Mouse (Mus musculus): ENCODE data around the gene Pou2f1.
"Not testable (repeated sequence)": the region's sequence is repeated elsewhere in the genome, so short reads cannot be mapped to it uniquely, and the experiment has no call there.

The Pou2f1 gene

GRCm38 (mm10) chr1:166003181-166004022 lies 924 bp upstream of the Pou2f1 start:
- peak; percentile 85 to 90 for DNase-seq (ENCODE audit: low spot score in 2 of 2)

GRCm38 (mm10) chr1:166001904-166002489 lies 481 bp downstream of the Pou2f1 start:
- DNase-seq (ENCODE audit: low spot score in 2 of 2): peak in 1 of 2 experiments; percentile 33

DNA sequence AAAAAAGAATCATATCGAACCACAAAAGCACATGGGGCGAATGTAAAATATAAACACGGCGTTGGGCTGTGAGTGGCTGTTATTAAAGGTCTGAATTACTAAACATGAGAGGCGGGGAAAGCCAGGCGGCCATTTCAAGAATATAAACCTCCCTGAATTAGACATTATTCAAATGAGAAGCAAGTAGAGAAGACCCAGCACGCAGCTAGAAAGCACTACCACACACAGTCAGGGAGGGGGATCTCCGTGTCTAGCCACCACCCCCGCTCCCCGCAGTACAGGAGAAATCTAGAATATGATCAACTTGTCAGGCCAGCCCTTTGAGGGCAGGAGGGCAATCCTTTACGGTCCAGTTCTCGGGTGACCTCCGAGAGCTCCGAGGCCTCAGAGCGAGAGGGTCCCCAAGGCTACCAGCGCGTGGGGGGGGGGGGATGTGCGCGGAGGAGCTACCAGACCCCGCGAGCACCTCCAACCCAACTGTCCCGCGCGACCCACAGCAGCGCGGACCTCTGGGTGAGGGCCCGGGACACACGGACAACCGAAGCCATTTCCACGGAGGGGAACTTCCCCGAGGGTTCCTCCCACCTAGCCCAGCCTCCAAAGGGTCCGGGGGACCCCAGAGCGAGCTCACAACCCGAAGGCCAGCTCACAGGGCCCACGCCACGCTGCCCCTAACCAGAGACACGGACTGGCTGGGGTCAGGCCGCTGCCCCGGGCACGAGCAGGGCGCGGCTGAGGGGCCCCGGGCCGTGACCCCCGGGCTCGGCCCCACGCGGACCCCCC lies 1.2 kb downstream of the Pou2f1 start:
- peak; percentile 29 to 38 for DNase-seq (ENCODE audit: low spot score in 2 of 2)

DNA sequence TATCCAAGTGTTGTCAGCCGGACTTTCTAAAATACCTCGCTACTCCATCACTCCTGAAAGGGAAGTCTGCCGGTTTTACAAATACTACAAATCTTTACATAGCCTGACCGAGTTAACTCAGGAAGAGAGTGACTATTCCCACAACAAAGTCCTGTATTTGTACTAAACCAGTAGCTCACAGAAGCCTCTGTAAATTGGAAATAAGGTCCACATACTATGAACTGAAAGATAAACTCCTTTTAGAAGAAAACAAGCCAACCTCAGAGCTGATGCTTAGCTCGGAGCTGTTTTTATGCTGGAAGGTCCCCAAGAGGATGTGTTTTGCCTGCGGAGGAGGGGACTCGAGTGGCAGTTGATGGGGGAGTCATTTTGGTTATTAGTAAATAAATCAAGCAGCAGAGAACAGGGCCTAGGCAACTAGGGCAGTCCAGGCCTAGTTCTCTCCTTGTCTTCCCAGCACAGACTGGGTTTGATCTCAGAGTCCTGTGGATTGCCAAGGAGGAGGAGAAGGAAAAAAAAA lies 1.8 kb downstream of the Pou2f1 start:
- DNase-seq (ENCODE audit: low spot score in 2 of 2): no peak

- no peak for DNase-seq (ENCODE audit: low spot score in 2 of 2)
Observed at GRCm38 (mm10) chr1:165999709-166000108, 2.8 kb downstream of the Pou2f1 start.

DNA sequence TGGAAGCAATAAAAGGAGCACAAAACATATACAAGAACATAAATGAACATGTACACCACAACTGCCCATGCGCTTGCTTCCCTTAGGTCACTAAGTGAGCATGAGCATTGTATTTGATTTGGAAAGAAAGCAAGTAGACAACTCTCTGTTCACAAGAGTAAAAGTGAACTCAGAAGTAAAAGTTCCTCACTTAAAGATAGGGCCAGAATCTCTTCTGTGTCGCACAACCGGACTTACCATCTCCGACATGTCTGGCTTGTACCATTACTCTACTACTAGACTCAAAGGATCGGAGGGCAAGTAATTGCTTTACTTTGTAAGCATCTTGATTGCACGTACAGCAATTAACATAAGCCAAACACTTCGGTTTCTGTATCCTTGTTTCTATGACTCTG lies 6.8 kb downstream of the Pou2f1 start:
- no peak for DNase-seq (ENCODE audit: low spot score in 2 of 2)

DNA sequence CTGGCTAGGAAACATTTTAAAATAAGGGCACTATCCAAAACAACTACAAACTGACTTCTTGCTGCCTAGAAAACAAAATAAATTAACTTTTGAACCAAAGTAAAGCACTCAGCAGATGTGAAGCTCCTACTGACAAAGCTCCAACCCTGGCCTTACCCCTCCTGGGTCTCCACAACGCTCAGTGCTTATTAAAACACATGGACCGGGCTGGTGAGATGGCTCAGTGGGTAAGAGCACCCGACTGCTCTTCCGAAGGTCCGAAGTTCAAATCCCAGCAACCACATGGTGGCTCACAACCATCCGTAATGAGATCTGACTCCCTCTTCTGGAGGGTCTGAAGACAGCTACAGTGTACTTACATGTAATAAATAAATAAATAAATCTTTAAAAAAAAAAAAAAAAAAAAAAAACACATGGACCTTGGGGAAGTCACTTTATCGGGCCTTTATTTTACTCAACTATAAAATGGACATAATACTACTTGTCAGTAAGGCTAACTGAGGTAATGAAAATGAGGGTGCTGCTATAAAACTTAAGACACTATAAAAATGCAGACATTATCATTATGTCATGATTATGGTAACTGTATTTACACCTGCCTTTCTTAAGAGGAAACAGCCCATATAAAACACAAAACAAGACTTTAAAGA lies 7.3 kb downstream of the Pou2f1 start:
- not testable (repeated sequence) for DNase-seq (ENCODE audit: low spot score in 2 of 2)

GRCm38 (mm10) chr1:165994279-165994678 lies 8.2 kb downstream of the Pou2f1 start:
- no peak for DNase-seq (ENCODE audit: low spot score in 2 of 2)

DNA sequence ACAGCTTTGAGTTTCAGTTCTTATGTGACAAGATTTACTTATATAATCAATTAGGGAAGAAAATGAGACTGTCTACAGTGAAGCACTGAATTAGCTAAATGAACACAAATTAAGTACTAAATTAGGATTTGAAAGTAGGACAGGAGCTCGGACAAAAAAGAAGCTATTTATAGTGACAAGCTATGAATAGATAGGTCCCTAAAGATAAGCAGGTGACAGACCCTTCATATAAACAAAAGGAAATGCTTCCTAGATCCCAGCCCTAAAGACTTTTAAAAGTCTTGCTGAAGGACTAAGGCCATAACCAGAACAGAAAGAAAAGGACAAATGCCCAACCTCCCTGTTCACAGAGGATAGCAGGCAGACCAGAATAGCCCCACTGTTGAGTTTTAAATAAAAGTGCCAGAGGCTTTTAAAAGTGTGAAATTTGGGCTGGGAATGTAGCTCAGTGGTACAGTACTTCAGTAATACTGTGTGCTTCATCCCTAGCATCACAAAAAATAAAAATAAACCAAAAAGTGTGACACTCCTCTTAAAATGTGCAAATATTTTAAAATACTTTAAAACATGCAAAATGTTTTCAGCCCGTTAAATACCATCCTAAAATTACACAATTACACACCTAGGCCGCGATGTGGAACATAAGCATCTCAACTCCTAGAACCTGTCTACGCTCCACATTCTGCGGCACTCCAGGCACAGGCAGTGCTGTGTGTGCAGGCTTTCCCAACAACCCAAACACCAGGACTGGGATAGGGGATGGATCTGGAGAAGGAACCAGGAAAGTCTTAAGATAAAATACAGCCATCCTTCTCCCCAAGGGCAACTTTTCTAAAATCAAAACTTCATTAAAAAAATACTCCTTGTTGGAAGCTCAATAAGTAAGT lies 9.0 kb downstream of the Pou2f1 start:
- DNase-seq (ENCODE audit: low spot score in 2 of 2): no peak

GRCm38 (mm10) chr1:165988536-165988935 lies 13.9 kb downstream of the Pou2f1 start:
- no peak for DNase-seq (ENCODE audit: low spot score in 2 of 2)

DNA sequence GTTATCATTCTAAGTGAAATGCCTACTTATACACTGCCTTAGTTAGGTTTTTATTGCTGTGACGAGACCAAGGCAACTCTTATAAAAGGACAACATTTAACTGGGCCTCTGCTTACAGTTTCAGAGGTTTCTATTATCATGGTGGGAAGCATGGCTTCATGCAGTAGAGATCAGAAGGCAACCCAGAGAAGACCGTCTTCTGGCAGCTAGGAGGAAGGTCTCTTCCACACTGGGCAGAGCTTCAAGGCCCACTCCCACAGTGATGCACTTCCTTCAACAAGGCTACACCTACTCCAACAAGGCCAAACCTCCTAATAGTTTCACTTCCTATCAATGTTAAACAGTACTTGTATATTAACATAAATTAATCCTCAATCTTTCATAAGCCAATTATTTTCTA lies 14.4 kb downstream of the Pou2f1 start:
- DNase-seq (ENCODE audit: low spot score in 2 of 2): no peak

DNA sequence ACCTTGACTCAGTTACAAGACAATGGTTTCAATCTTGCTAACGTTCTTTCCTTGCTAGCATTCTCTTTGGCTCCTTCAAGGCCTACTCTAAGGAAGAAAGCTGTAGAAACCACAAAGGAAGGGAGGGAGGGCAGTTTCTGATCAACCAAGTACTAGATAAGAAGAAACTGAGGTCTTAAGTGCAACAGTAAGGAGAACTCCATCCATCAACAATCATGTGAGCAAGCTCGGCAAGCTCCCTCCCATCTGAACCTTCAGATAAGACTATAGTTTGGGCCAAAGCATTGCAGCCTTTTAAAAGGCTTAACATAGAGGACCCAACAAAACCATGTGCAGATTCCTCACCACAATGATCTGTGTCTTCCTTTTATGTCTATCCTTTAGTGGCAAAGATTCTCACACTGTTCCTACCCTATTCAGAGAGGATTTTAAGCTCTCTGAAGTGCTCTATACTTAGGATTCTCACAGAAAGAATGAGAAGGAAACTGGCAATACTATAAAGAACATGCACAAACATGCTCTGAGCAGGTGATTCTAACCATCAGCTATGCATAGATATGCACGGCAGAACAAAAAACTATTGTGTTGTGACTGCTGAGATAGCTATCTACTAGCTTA lies 16.6 kb downstream of the Pou2f1 start:
- no peak for DNase-seq (ENCODE audit: low spot score in 2 of 2)

DNA sequence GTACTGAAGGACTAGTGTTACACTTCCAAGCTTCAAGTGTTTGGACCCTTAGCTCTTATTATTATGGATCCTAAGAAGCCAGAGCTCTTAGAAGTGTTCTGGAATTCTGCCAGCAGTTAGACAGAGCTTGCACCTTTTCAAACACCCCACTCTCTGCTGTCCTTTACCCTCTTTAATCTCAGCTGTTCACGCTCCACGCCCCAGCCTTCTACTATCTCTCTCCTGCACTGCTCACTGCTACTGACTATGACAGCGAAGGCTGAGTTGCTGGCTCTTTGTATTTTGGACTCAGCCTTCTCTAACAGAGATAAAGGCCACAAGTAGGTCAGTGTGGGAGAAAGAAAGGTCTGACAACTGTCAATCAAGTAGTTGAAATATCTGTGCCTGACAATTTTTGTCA lies 17.3 kb downstream of the Pou2f1 start:
- no peak for DNase-seq (ENCODE audit: low spot score in 2 of 2)

DNA sequence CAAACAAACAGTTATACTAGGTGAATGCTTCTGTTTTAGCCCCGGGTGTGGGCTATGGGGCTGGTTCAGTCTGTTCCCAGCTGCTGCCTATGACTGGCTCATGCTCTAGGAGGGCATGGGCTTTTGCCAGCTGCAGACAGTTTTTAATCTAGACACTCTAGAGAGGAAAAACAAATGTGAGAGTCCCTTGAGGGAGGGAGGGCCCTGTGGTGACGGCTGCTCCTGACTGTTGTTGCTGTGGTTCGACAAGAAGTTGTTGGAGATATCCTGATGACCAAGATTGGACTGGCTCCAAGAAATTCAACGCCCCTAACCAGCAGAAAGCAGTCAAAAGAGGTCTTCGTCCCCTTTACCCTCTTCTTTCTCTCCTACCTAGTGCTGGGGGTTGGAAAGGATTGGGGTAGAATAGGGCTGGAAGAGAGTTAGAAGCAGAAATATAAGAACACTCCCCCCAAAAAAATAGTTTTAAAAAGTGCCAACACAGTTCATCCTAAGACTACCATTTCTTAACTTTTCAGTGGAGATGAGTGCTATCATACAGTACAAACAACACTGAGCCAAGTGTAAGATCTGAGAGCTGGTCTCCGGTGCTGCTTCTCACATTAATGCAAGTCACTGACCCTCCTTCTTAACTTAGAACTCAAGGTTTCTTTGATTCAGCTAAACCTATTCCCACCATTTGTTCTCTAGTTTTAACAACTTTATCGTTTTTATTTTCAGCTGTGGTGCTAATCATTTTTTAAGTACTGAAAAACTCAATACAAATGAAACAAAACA lies 25.6 kb downstream of the Pou2f1 start:
- no peak for DNase-seq (ENCODE audit: low spot score in 2 of 2)

- DNase-seq (ENCODE audit: low spot score in 2 of 2): no peak
Observed at GRCm38 (mm10) chr1:165969001-165969690, 33.3 kb downstream of the Pou2f1 start.

DNA sequence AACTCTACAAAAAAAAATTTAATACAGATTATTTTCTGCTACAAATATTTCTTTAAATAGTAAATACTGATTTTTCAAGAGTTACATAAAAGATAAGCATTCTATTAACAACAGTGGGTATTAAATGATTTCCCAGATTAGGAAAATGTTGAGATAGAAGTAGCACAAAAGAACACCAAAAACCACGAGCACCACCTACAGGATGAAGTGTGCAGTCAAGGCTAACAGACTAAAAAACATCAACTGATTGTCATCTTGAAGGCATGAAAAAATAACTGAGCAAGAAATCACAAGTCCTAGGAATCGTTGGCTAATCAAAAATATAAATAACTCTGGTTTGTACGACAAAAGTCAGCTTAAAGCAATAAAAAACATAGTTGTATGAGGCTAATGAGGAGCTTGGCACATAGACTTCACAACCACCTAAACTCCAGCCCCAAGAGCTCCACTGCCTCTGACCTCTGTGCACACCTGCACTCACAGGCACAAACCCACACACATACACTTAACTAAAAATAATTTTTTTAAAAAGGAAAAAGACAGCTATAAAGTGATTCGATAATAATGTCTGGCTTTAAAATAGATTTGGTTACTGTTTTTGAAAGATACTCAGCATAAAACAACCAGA lies 35.3 kb downstream of the Pou2f1 start:
- peak in 1 of 2 experiments; percentile 41 for DNase-seq (ENCODE audit: low spot score in 2 of 2)

DNA sequence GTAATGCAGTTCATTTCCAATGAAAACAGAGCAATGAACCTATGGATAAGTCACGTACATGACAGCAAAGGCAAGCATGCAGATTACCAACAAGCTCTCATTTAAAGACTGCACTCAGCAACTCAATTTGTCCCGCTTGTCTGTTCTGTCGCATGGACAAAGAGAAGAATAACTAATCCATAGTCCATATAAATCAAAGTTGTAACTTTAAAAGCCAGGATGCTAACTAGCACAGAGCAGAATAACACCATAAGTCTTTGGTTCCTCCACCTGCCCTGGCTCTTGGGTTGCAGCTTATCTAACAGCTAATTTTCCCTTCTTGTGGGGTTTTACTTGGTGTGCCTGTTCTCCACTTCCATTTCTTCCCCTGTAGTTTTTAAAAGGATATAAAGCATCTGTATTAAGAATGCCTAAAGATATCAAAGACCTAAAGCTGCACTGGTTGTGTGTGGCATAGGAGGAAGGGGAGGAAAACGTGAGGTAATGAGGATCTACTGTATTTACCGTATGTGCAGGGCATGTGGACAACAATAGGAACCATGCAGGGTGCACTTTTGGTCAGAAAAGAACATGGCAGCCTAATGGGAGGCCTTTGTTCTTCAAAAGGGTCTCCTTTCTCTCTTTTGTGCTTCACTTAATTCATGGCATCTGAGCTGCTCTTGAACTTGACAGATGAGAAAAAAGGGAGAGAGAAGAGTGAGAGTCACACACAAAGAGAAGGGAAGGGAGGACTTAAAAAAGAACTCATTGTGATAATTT lies 36.1 kb downstream of the Pou2f1 start:
- DNase-seq (ENCODE audit: low spot score in 2 of 2): no peak

Data from frontal cortex, postnatal 14 days (tissue).